Mouse (Mus musculus) left cerebral cortex, adult 11 months (tissue): ENCODE measurements at regions not wholly inside any gene's neighbourhood (a gene's known extent, or its start where the extent isn't known, plus 50 kb on each side); places are given as distances from the start of the nearest gene placed in this dataset.

Experiments
- DNase-seq: peaks from one replicate; pipeline ENCODE4 v3.0.0; 2022; ENCODE audit warnings: low spot score

- no peak for DNase-seq
Measured at GRCm38 (mm10) chr17:85823036-85823435, 135.0 kb upstream of the Six2 start.

GRCm38 (mm10) chr17:85821861-85822260 is 133.8 kb upstream of the Six2 start:
- no peak for DNase-seq

GRCm38 (mm10) chr17:85818098-85818855 is 130.2 kb upstream of the Six2 start:
- no peak for DNase-seq

- no peak for DNase-seq
Measured at GRCm38 (mm10) chr17:85816521-85816920, 128.4 kb upstream of the Six2 start.

DNA sequence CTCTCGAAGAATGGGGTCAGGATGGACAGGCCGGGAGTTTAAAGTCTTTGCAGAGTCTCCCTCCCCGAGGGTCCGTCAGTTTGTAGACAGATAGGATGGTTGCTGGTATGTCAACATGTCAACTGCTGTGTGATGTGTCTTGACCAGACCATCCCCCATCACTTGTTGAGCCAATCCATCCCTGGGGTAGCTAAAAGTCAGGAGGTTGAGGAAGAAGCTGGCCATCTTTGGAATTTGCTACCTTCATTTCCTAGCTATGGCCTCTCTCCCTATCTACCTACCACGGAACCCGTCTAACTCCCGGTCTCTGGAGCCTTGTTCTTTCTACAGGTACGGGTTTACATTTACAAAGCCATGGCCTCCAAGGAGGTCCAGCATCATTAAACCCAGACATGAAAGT is 128.0 kb upstream of the Six2 start:
- no peak for DNase-seq

- DNase-seq, result no peak
Measured at GRCm38 (mm10) chr17:85808580-85808979, 120.5 kb upstream of the Six2 start.

DNA sequence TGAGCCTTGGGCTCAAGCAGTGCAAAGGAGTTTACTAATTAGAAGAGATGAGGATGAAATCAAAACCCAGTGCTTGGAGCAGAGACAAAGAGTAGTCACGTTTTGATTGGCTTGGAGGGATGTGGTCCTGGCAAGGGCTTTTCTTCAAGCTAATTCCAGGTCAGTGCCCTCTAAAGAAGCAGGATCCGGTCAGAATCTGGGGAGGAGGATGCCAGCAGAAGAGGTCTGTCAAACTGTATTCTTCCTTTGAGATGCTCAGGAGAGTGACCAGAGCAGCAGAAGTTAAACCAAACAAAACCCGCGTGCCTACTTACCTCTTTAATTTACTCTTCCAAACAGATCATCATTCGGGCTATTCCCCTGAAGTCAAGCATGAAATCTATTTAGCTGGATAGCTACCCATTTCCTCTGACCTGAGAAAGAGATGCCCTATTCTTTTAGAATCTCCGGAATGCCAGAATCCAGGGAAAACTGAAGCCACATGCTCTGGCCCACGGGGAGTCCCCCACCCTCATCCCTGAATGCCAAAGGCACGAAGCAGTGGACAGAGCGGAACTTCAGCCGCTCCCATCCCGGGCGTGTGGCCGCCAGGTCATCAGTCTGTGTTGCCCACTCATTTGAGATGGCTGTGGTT is 117.8 kb upstream of the Six2 start:
- no peak for DNase-seq

- DNase-seq, result no peak
Measured at GRCm38 (mm10) chr17:85804631-85805030, 116.6 kb upstream of the Six2 start.

- DNase-seq, result no peak
Measured at GRCm38 (mm10) chr17:85801734-85802133, 113.7 kb upstream of the Six2 start.

DNA sequence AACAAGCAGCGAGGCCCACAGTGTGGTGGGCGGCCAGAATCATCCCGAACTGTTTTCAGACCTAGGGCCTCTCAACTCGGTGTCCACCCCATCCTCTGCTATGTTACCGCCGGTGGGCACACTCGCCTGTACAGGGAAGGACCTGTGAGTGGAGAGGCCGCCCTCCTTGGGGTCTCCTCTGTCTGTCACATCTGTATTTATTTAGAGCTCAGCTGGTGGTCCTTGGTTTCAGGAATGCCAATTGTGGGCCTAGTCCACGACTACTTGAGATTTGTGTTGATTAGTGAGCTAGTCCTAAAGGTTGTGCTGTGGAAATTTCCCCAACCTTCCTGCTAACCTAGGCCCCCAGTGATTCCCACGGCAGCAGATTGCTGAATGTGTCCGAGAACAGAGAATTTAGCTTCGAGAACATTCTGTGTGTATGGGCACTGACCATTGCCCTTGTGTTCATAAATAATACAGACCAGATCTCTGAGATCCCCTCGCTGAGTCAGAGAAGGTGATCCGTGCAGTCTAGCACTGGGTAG is 113.1 kb upstream of the Six2 start:
- DNase-seq, result no peak

DNA sequence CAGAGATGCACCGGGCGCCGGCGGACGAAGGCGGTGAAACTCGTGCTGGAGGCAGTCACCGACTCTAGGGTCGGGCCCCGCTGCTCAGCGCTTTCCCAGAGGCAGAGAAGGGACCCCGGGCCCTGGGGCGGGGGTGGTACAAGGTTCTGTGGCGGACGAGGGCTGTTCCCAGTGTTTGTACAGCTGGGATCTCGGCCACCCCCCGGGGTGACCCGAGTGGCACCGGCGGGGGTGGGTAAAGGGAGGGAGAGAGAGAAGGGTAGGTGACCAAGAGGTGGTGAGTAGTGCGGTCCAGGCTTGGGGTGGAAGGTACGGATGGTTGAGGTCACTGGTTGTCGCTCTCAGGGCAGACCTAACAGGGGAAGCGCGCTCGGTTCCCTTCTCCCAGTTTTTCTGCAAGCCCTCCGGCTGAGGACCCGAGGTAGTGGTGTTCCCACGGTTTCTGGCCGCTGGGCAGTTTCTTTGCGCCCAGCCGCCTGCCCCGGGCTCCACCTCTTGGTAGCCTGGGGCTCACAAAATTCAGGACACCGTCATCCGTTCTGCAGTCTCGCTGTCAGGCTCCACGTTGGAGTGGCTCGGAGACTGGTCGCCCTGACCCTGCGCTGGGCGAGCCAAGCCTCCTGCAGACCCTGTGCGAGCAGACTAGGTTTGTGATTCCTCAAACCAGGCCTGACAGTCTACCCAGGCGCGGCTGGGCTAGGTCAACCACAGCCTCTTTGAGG is 112.4 kb upstream of the Six2 start:
- DNase-seq, result no peak

DNA sequence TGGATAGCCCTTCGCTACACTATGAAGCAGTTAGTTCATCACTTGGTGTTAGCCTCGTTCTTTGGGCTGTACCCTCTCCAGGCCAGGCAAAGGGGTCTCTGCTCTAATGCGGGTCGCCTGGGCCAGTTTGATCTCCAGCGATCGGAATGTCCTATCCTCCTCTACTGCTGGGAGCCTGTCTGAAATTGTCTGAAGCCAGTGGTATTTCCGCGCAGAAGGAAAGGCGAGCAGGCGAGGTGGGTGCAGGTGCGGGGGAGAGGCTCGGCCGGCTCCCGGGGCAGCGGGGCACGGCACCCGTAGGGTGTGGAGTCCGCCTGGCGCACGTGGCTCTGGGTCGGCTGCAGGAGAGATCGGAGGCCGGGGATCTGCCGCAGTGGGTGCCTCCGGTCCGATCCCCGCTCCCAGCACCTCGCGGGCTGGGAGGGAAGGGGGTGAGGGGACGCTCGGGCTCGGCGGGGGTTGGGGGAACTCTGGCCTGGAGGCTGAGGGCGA is 111.8 kb upstream of the Six2 start:
- no peak for DNase-seq

- DNase-seq, result no peak
Measured at GRCm38 (mm10) chr17:85799081-85799864, 111.2 kb upstream of the Six2 start.

DNA sequence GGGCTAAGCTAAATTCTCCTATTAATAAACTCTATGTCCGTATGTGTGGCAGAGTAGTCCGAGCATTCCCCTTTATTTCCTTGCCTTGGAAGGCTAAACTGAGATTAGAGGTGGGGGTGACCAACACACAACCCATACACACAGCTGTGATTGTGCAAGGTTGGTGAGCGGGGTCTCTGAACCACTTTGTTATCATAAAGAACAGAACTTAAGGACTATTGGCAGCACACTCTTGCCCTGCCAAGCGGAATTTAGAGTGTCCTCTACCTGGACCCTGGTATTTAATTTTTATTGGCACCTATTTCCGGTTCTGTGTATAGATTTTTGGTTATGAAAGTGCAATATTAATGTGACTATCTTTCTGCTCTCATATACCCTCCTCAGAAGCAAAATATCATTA is 109.7 kb upstream of the Six2 start:
- DNase-seq, result no peak

DNA sequence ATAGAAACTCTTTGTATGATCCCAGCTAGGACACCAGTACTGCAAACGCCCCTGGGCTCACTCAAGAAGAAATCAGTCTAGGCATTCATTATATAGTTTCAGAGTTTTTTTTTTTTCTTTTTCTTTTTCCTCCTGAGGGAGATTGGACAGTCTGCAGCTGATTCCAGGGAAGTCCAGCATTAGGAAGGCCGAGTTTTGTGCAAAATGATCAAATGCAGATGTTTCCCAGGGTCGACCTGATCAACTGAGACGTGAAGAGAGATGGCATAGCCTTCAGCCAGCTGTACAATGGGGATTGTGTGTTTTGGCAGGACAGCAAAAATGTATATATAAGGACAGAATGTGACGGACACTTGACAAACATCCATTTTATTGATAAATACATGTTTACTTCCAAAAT is 107.7 kb upstream of the Six2 start:
- no peak for DNase-seq

DNA sequence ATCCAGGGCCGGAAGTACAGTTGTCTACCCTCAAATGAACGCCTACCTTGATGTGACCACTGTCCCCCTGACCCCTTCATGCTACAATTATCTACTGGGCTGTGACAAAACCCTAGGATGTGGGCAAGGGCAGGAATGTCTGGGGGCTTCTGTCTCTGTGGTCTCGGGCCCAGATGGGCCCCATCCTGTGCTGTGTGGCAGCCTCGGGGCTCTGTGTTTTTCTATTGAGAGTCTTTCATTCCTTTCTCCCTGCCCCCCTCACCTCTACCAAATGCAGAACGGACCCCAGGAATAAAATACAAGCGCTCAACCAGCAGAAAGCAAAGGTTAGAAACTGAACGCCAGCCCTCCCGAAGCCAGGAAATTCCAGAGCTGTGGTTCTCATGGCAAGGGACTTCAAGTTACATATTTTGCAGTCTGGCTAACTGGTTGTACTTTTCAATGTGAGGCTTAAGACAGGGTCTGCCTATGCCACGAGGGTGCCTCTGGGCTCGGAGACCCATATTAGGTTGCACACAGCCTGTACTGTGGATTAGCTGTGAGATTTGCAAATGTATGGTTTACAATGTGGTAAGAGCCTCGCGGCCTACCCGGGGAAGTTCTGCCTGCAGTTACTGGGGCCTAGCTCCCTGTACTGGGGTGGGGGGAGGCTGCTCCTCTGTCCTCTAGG is 97.7 kb upstream of the Six2 start:
- DNase-seq, result no peak

DNA sequence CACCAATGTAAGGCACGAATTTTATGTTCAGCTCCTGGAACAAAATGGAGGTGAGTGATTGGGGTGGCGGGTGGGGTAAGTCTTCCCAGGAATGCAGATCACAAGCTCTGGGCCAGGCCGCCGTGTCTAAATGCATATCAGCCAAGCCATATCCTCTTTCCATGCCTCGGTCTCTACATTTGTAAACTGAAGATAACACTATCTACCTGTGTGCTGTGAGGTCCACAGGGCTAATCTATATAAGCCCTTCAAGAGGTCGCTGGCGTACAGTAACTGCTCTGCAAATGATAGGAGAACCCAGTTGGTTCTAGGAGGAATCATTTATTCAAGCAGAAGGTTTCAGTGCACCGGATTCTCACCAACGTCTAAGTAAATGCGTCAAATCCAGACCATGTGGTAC is 92.4 kb upstream of the Six2 start:
- DNase-seq, result no peak

- peak; percentile 5 for DNase-seq
Measured at GRCm38 (mm10) chr17:85776876-85777275, 88.8 kb upstream of the Six2 start.

DNA sequence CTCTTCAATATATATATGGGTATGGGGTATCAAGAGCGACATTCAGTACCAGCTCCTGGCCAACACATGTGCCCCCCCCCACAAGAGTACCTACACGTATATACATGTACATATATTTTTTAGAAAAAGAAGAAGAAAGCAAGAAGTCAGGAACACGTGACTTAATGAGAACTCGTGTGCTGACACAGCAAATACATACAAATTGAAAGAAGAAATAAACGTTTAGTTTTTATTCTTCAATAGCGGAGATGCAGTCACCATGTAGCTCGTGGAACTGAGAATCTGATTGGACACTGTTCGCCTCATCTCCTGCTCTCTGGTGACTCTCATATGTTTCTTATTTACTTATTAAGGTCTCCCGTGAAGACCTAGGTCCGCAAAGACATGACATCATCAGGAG is 80.3 kb upstream of the Six2 start:
- no peak for DNase-seq

GRCm38 (mm10) chr17:85767201-85767862 is 79.3 kb upstream of the Six2 start:
- DNase-seq, result no peak

DNA sequence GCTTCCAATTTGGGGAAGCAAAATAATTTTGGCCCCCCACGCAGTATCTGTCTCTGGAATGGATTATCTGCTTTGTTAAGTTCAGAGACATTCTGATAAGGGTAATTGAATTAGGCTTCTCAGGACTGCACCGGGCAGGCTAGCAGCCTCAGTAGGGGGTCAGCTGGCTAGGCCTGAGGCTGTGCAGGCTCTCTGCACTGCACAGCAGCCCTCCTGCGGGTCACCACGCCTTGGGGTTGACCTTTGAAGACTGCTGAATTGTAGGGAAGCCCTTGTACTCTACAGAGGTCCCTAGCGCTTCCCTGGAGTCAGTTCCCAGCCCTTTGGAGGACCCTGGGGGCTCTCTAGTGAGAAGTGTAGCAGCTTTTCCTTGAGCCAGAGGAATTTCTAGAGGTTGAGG is 78.5 kb upstream of the Six2 start:
- DNase-seq, result no peak
